Mouse (Mus musculus) erythroid progenitor cell, adult 5-6 weeks (primary cell): Measurements from ENCODE around the gene Chat. TPM values are rescaled to one million over a fixed set of nuclear protein-coding genes. Genes with fewer than 3 reads are reported as not detected.

Experiments
- ATAC-seq: replicated peaks from 2 replicates; pipeline ENCODE4 v1.8.0; 2016; ENCODE audit warnings: moderate number of reproducible peaks, mild to moderate bottlenecking, moderate TSS enrichment, inconsistent platforms; ENCODE audit not compliant: poor library complexity, low FRiP score, severe bottlenecking
- total RNA-seq, 2 experiments: library from RNA; stranded (forward) in 1 of 2; stranded (reverse) in 1 of 2; fragments of 150-400 nt in 1 of 2; fragments of 186-747, 209-891 nt in 1 of 2; gene quantifications; 2 replicates each; pipeline versions ENCODE4 v1.2.3 to v1.2.4; 2015 to 2017; ENCODE audit warnings: low replicate concordance in 2 of 2

Gene Chat
- total RNA-seq, 2 experiments from 2014 or later: not detected

- ATAC-seq: no peak
Observed at GRCm38 (mm10) chr14:32369756-32370155, 96.0 kb downstream of the Chat start.

GRCm38 (mm10) chr14:32364359-32364758, 101.4 kb downstream of the Chat start:
- no peak for ATAC-seq

Other genes starting within 250 kb of the Chat start
- gene Ogdhl, start 144.0 kb downstream of the Chat start, total RNA-seq (2015; ENCODE audit: low replicate concordance): 0.42 TPM in 1 of 2 replicates, not detected in the other
- not detected in 2 replicates for gene Ogdhl, start 144.0 kb downstream of the Chat start, total RNA-seq (2017; ENCODE audit: low replicate concordance)
- not detected in 2 replicates for gene 1700024G13Rik, start 77.6 kb downstream of the Chat start, total RNA-seq (2015; ENCODE audit: low replicate concordance)
- not detected in 2 replicates for gene 1700024G13Rik, start 77.6 kb downstream of the Chat start, total RNA-seq (2017; ENCODE audit: low replicate concordance)
- not detected in 2 replicates for gene Slc18a3, start 1.1 kb downstream of the Chat start, total RNA-seq (2015; ENCODE audit: low replicate concordance)
- gene Slc18a3, start 1.1 kb downstream of the Chat start, total RNA-seq (2017; ENCODE audit: low replicate concordance): not detected in 2 replicates
- 4.7 and 5.9 TPM in 2 replicates for gene Ercc6, start 47.5 kb upstream of the Chat start, total RNA-seq (2015; ENCODE audit: low replicate concordance)
- 5.3 and 6.0 TPM in 2 replicates for gene Ercc6, start 47.5 kb upstream of the Chat start, total RNA-seq (2017; ENCODE audit: low replicate concordance)
- gene Prrxl1, start 133.4 kb upstream of the Chat start, total RNA-seq (2015; ENCODE audit: low replicate concordance): not detected in 2 replicates
- not detected in 2 replicates for gene Prrxl1, start 133.4 kb upstream of the Chat start, total RNA-seq (2017; ENCODE audit: low replicate concordance)
- not detected in 2 replicates for gene 3425401B19Rik, start 219.3 kb upstream of the Chat start, total RNA-seq (2015; ENCODE audit: low replicate concordance)
- not detected in 2 replicates for gene 3425401B19Rik, start 219.3 kb upstream of the Chat start, total RNA-seq (2017; ENCODE audit: low replicate concordance)